8 mouse cellular contexts compared by ENCODE assay signal in genomic region chr11:61147300-61147683, GRCm38 (mm10). TPM values are rescaled to one million over a fixed set of nuclear protein-coding genes. Genes with fewer than 3 reads are reported as not detected.
DNase-seq lines count a peak whose midpoint lies in the region; ATAC-seq and TF ChIP-seq lines count a peak whose summit lies in the region.

No protein-coding gene starts in this region.

- 0 out of 2 replicates have a peak, but pooled peaks cover 3% of the 10 kb centered on the region for H3K4me1 ChIP-seq in cerebellum, adult 2 months (ENCODE audit: control insufficient read depth, insufficient read depth, low read length)
- peaks cover 8% of the 10 kb centered on the region for H3K4me1 ChIP-seq in forebrain, embryonic 16.5 days (replicated peaks; ENCODE audit: control insufficient read depth, insufficient read depth, low read length)
- peaks cover 12% of the 10 kb centered on the region for H3K4me1 ChIP-seq in limb, embryonic 10.5 days
- H3K4me1 ChIP-seq in midbrain, embryonic 16.5 days (ENCODE audit: control insufficient read depth, insufficient read depth, low read length) = peaks cover 7% of the 10 kb centered on the region; the same call in 1 of the 2 replicates

- peak; percentile 33 for DNase-seq in kidney, postnatal 10 days
- no peak for DNase-seq in kidney, adult 11 months
- DNase-seq in cerebellum, adult 2 months = peak; percentile 65 to 71
- peak; percentile 53 for DNase-seq in limb, embryonic 10.5 days (ENCODE audit: low spot score)
- DNase-seq in thymus, postnatal 10 days (ENCODE audit: low spot score in 2 of 2) = no peak
- DNase-seq in ovary, postnatal 14 days (ENCODE audit: low spot score) = no peak

- H3K27me3 ChIP-seq in cerebellum, adult 2 months (ENCODE audit: control insufficient read depth, insufficient read depth, low read length) = no peaks in the 10 kb centered on the region
- H3K27me3 ChIP-seq in forebrain, embryonic 16.5 days (replicated peaks; ENCODE audit: control insufficient read depth, insufficient read depth, low read length) = peaks cover 3% of the 10 kb centered on the region; the same call in 1 of the 2 replicates
- peaks cover 30% of the 10 kb centered on the region for H3K27me3 ChIP-seq in limb, embryonic 10.5 days (ENCODE audit: low read depth, poor library complexity, severe bottlenecking)
- H3K27me3 ChIP-seq in midbrain, embryonic 16.5 days (ENCODE audit: control insufficient read depth, insufficient read depth, low read depth, low read length) = no peaks in the 10 kb centered on the region

- TF ChIP-seq POLR2A in cerebellum, adult 2 months (IDR thresholded peaks at IDR 0.05; ENCODE audit: borderline replicate concordance, insufficient read depth, low read length) = no peak

- H3K27ac ChIP-seq in cerebellum, adult 2 months (ENCODE audit: insufficient read depth, low read length) = no peak overlapping the region
- no peak overlapping the region for H3K27ac ChIP-seq in forebrain, embryonic 16.5 days (ENCODE audit: low read length)
- H3K27ac ChIP-seq in limb, embryonic 10.5 days = peak overlapping the region; percentile 58
- no peak overlapping the region for H3K27ac ChIP-seq in midbrain, embryonic 16.5 days (ENCODE audit: low read length)

- peak overlapping the region; percentile 56 for H3K9ac ChIP-seq in forebrain, embryonic 16.5 days (replicated peaks; ENCODE audit: low read depth, low read length)
- H3K9ac ChIP-seq in midbrain, embryonic 16.5 days (ENCODE audit: low read depth, low read length) = peak overlapping the region; percentile 45

- no peaks in the 10 kb centered on the region for H3K9me3 ChIP-seq in forebrain, embryonic 16.5 days (ENCODE audit: control insufficient read depth, low read length)
- no peaks in the 10 kb centered on the region for H3K9me3 ChIP-seq in limb, embryonic 10.5 days (replicated peaks)
- no peaks in the 10 kb centered on the region for H3K9me3 ChIP-seq in midbrain, embryonic 16.5 days (replicated peaks; ENCODE audit: control insufficient read depth, low read length, poor library complexity, severe bottlenecking)

- 3% methylated on average over 32 of the region's 32 CpGs for WGBS in cerebellum, adult 2 months
- WGBS in forebrain, embryonic 16.5 days = 4% methylated on average over 32 of the region's 32 CpGs
- 8% methylated on average over 32 of the region's 32 CpGs for WGBS in limb, embryonic 10.5 days
- 6% methylated on average over 32 of the region's 32 CpGs for WGBS in midbrain, embryonic 16.5 days

- ATAC-seq in forebrain, embryonic 16.5 days = peak; percentile 72
- peak; percentile 75 for ATAC-seq in midbrain, embryonic 16.5 days

- H3K4me3 ChIP-seq in cerebellum, adult 2 months (replicated peaks; ENCODE audit: insufficient read depth, low read depth, low read length) = peak overlapping the region; percentile 47
- H3K4me3 ChIP-seq in forebrain, embryonic 16.5 days (replicated peaks; ENCODE audit: low read length) = peak overlapping the region; percentile 39
- peak overlapping the region; percentile 55 for H3K4me3 ChIP-seq in limb, embryonic 10.5 days
- H3K4me3 ChIP-seq in midbrain, embryonic 16.5 days (ENCODE audit: low read depth, low read length) = peak overlapping the region; percentile 36

- peak; percentile 18; the same call in 1 of the 2 replicates for TF ChIP-seq CTCF in cerebellum, adult 2 months (IDR thresholded peaks at IDR 0.05; ENCODE audit: borderline replicate concordance, insufficient read depth, low read depth, low read length)

- H3K36me3 ChIP-seq in forebrain, embryonic 16.5 days (ENCODE audit: control insufficient read depth, insufficient read depth) = peaks cover 5% of the 10 kb centered on the region; the same call in 1 of the 2 replicates
- H3K36me3 ChIP-seq in limb, embryonic 10.5 days = peaks cover 13% of the 10 kb centered on the region
- H3K36me3 ChIP-seq in midbrain, embryonic 16.5 days (ENCODE audit: control insufficient read depth, insufficient read depth, low read length) = peaks cover 8% of the 10 kb centered on the region

- peak overlapping the region; percentile 57 for H3K4me2 ChIP-seq in forebrain, embryonic 16.5 days (ENCODE audit: low read length)
- H3K4me2 ChIP-seq in midbrain, embryonic 16.5 days (ENCODE audit: low read length) = peak overlapping the region; percentile 63

RNA-seq across cellular contexts. Expression of gene Tnfrsf13b, which starts 20.7 kb away (rescaled TPM):
- 1.4 TPM in 2 replicates for polyA plus RNA-seq in cerebellum, adult 2 months (2012; rRNA removed)
- 0.57 and 1.1 TPM in 2 replicates for polyA plus RNA-seq in forebrain, embryonic 16.5 days (2015; fragmentation: Nextera tagmentation; extraction: Ambion mirVana)
- polyA plus RNA-seq in limb, embryonic 10.5 days (2016; fragmentation: Nextera tagmentation; extraction: Ambion mirVana) = 0.39 TPM in 2 replicates
- 0.94 and 1.2 TPM in 2 replicates for polyA plus RNA-seq in midbrain, embryonic 16.5 days (2015; fragmentation: Nextera tagmentation; extraction: Ambion mirVana)

RNA-seq across cellular contexts. Expression of gene Usp22, which starts 27.6 kb away (rescaled TPM):
- 142 and 148 TPM in 2 replicates for polyA plus RNA-seq in cerebellum, adult 2 months (2012; rRNA removed)
- polyA plus RNA-seq in forebrain, embryonic 16.5 days (2015; fragmentation: Nextera tagmentation; extraction: Ambion mirVana) = 479 and 501 TPM in 2 replicates
- polyA plus RNA-seq in limb, embryonic 10.5 days (2016; fragmentation: Nextera tagmentation; extraction: Ambion mirVana) = 139 and 168 TPM in 2 replicates
- polyA plus RNA-seq in midbrain, embryonic 16.5 days (2015; fragmentation: Nextera tagmentation; extraction: Ambion mirVana) = 439 and 447 TPM in 2 replicates

Comparison
In these comparisons a context has a peak if more than half of its experiments do, and no peak if none do; other contexts are left out.
1. DNase-seq: peak in kidney, postnatal 10 days (single experiment), cerebellum, adult 2 months (2 of 2) and limb, embryonic 10.5 days (single experiment); none in kidney, adult 11 months (single experiment), thymus, postnatal 10 days (0 of 2) and ovary, postnatal 14 days (single experiment).
2. Peak in every context shown above with its lines, with median percentiles within 50 percentile points of each other: H3K4me3 ChIP-seq.